Mouse (Mus musculus): ENCODE results near the gene Acyp1. TPM values are rescaled to one million over a fixed set of nuclear protein-coding genes. Genes with fewer than 3 reads are reported as not detected.

Acyp1 gene
- total and polyA plus RNA-seq, 3 experiments, result 9.7 to 20.0 (median 19.3) TPM

DNA sequence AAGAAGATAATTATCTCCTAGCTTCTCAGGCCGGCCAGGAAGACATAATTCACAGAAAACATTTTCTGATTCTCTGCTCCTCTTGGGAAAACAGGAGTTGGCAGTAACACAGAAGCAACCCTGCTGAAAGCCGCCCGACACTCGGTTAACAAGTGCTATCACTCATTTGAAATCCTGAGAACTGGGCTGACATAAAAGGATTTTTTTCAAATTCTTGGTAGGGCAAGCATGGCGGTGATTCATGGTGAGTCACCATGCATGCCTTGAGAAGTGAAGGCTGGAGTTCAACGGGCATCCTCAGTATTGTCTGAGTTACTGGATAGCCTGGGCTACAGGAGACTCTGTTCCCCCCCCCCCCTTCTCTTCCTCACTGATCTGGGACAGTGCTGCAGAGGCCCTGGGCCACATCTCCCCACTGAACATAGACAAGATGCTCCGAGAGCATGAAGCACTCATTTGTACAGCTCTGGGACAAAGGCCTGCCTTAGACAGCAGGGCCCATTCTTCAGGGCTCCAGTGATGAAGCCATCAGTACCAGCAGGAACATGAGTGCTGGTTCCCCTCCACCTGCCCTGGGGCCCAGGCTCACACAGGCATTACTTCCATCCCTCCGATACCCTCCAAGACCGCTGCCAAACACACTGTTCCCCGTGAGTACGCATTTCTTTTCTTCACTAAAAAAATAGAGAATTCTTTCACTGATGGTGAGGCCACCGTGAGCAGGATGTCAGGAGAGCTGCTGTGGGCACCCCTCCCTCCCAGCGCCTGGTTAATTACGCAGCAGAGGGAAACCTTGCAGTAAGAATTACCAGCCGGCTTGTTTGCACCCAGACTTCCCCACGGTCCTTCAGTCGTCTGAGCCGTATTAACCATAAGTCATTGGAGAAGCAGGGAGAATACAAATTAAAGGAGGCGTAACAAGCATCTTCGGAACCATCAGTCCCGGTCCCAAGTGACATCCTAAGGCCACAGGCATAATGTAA is 54.6 kb downstream of the Acyp1 start:
- Histone ChIP-seq H3K36me3 (ENCODE audit: control insufficient read depth, insufficient read depth, low read length) (no peaks in the 10 kb centered on the region), H3K9ac (ENCODE audit: low read depth, low read length) (no peak overlapping the region), H3K79me2 (replicated peaks; ENCODE audit: control insufficient read depth, insufficient read depth, low read length) (no peaks in the 10 kb centered on the region), H3K4me3 (no peak overlapping the region), H3K27ac (no peak overlapping the region), H3K4me1 (ENCODE audit: control insufficient read depth, insufficient read depth, low read length) (no peaks in the 10 kb centered on the region), H3K27me3 (ENCODE audit: control insufficient read depth, insufficient read depth, low read length) (no peaks in the 10 kb centered on the region)
- WGBS, result 87% methylated on average over 21 of the region's 21 CpGs
- no peak for TF ChIP-seq CTCF (IDR thresholded peaks at IDR 0.05)
- TF ChIP-seq POLR2A (IDR thresholded peaks at IDR 0.05; ENCODE audit: insufficient read depth, low read depth, low read length), result no peak
- no peak for TF ChIP-seq EP300 (IDR thresholded peaks at IDR 0.05; ENCODE audit: insufficient read depth, low read depth, low read length)
- intact Hi-C loops (cut with DNase I), result no loop called here
- DNase-seq, result no peak

DNA sequence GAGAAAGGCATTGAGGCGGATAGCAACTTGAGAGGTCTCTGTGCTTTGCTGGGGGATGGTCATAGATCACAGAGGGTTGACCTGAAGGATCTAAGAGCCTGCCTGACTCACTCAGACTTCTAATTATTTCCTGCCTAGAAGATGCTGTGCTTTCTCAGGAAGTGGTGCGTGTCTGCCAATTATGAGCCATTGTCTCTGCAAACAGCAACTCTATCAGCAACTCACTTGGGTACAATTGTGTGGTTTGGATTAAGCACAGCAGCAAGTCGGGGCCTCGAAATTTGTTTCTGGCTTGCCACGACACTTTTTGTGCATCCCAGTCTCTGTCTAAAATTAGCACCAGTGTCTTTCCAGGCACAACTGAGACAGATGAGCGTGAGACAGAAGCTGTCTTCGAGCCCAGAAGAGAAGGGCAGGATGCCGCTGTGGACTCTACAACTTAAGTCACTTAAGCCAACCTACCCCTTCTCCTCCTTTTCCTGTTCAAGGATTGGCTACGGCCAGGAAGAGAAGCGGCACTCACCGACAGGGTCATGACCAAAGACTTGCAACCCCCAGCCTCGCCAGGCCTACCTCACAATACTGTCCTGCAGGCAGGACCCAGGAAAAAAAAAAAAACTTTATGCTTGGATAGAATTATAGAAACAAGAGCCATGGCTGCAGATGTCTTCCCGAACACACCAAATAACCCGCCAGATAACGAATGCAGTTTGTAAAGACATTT is 60.2 kb downstream of the Acyp1 start:
- intact Hi-C loops (cut with DNase I), result no loop called here
- Histone ChIP-seq H3K36me3 (ENCODE audit: control insufficient read depth, insufficient read depth, low read length) (no peaks in the 10 kb centered on the region), H3K9ac (ENCODE audit: low read depth, low read length) (no peak overlapping the region), H3K79me2 (replicated peaks; ENCODE audit: control insufficient read depth, insufficient read depth, low read length) (no peaks in the 10 kb centered on the region), H3K4me3 (no peak overlapping the region), H3K27ac (peak overlapping the region; percentile 48), H3K27me3 (ENCODE audit: control insufficient read depth, insufficient read depth, low read length) (no peaks in the 10 kb centered on the region), H3K4me1 (ENCODE audit: control insufficient read depth, insufficient read depth, low read length) (peaks cover 5% of the 10 kb centered on the region)
- peak in 1 of 2 experiments; percentile 25 for DNase-seq
- TF ChIP-seq POLR2A (IDR thresholded peaks at IDR 0.05; ENCODE audit: insufficient read depth, low read depth, low read length) (no peak), CTCF (IDR thresholded peaks at IDR 0.05) (no peak), EP300 (IDR thresholded peaks at IDR 0.05; ENCODE audit: insufficient read depth, low read depth, low read length) (no peak)
- WGBS, result 24% methylated on average over 15 of the region's 15 CpGs

DNA sequence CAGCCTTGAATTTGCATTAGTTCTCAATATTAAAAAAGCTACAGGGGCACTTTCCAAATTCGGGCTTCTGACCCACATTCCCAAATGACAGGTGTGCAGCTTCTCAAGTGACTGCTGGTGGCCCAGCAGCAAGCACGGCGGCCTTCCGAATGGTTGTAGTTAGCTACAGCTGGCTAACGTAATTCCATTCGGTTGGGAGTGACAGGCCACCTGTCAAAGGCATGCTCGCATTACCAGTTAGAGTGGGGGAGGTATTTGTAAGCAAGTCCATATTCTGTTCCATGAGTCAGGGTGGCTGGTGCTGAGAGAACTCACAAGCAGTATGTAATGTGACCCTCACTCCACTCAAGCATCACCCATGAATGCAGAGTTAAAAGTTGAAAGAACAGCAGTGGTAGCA is 61.0 kb downstream of the Acyp1 start:
- no peaks in the 10 kb centered on the region for H3K27me3 ChIP-seq (ENCODE audit: control insufficient read depth, insufficient read depth, low read length)
- H3K36me3 ChIP-seq (ENCODE audit: control insufficient read depth, insufficient read depth, low read length), result no peaks in the 10 kb centered on the region
- no peak overlapping the region for H3K9ac ChIP-seq (ENCODE audit: low read depth, low read length)
- no peak for TF ChIP-seq EP300 (IDR thresholded peaks at IDR 0.05; ENCODE audit: insufficient read depth, low read depth, low read length)
- TF ChIP-seq CTCF (IDR thresholded peaks at IDR 0.05), result no peak
- no peak for TF ChIP-seq POLR2A (IDR thresholded peaks at IDR 0.05; ENCODE audit: insufficient read depth, low read depth, low read length)
- H3K27ac ChIP-seq, result no peak overlapping the region
- H3K79me2 ChIP-seq (replicated peaks; ENCODE audit: control insufficient read depth, insufficient read depth, low read length), result no peaks in the 10 kb centered on the region
- intact Hi-C loops (cut with DNase I), result no loop called here
- H3K4me3 ChIP-seq, result no peak overlapping the region
- 75% methylated on average over 7 of the region's 7 CpGs for WGBS
- DNase-seq, result no peak
- peaks cover 5% of the 10 kb centered on the region for H3K4me1 ChIP-seq (ENCODE audit: control insufficient read depth, insufficient read depth, low read length)

Small RNA genes lying within 50 kb of the gene (microRNA-seq; reads per million reads assigned to microRNA genes)
- 0 reads per million in 2 experiments for gene Mir6938

Other genes starting within 250 kb of the Acyp1 start
- 1 to 10 TPM; 1.2 to 1.5 TPM for gene Prox2, start 177.7 kb downstream of the Acyp1 start, total RNA-seq (2021)
- gene Prox2, start 177.7 kb downstream of the Acyp1 start, polyA plus RNA-seq (2012; rRNA removed), result 1.1 and 1.7 TPM in 2 replicates
- 100 to 1,000 TPM; 668 to 715 TPM for gene Dlst, start 177.6 kb downstream of the Acyp1 start, total RNA-seq (2021)
- 423 and 709 TPM in 2 replicates for gene Dlst, start 177.6 kb downstream of the Acyp1 start, polyA plus RNA-seq (2012; rRNA removed)
- gene Rps6kl1, start 137.2 kb downstream of the Acyp1 start, total RNA-seq (2021), result 1 to 10 TPM; 2.3 to 2.4 TPM
- gene Rps6kl1, start 137.2 kb downstream of the Acyp1 start, polyA plus RNA-seq (2012; rRNA removed), result 3.4 and 5.1 TPM in 2 replicates
- gene Pgf, start 110.6 kb downstream of the Acyp1 start, total RNA-seq (2021), result 1 to 10 TPM; 5.4 to 5.7 TPM
- gene Pgf, start 110.6 kb downstream of the Acyp1 start, polyA plus RNA-seq (2012; rRNA removed), result 4.3 and 4.6 TPM in 2 replicates
- 10 to 100 TPM; 40.3 to 45.8 TPM for gene Eif2b2, start 69.0 kb downstream of the Acyp1 start, total RNA-seq (2021)
- 60.2 and 63.1 TPM in 2 replicates for gene Eif2b2, start 69.0 kb downstream of the Acyp1 start, polyA plus RNA-seq (2012; rRNA removed)
- 1 to 10 TPM; 8.2 to 8.7 TPM for gene Mlh3, start 17.8 kb downstream of the Acyp1 start, total RNA-seq (2021)
- 4.5 and 8.8 TPM in 2 replicates for gene Mlh3, start 17.8 kb downstream of the Acyp1 start, polyA plus RNA-seq (2012; rRNA removed)
- 1 to 10 TPM; 2.2 to 2.6 TPM for gene Zc2hc1c, start 153 bp upstream of the Acyp1 start, total RNA-seq (2021)
- gene Zc2hc1c, start 153 bp upstream of the Acyp1 start, polyA plus RNA-seq (2012; rRNA removed), result 1.0 and 1.1 TPM in 2 replicates
- gene Nek9, start 50.9 kb upstream of the Acyp1 start, total RNA-seq (2021), result 100 to 1,000 TPM; 107 to 116 TPM
- gene Nek9, start 50.9 kb upstream of the Acyp1 start, polyA plus RNA-seq (2012; rRNA removed), result 41.6 and 74.4 TPM in 2 replicates
- 100 to 1,000 TPM; 164 to 186 TPM for gene Tmed10, start 86.4 kb upstream of the Acyp1 start, total RNA-seq (2021)
- 108 and 130 TPM in 2 replicates for gene Tmed10, start 86.4 kb upstream of the Acyp1 start, polyA plus RNA-seq (2012; rRNA removed)
- gene Fos, start 185.5 kb upstream of the Acyp1 start, total RNA-seq (2021), result 1 to 10 TPM; 3.0 to 5.7 TPM
- gene Fos, start 185.5 kb upstream of the Acyp1 start, polyA plus RNA-seq (2012; rRNA removed), result 9.1 and 12.6 TPM in 2 replicates